Mouse (Mus musculus) thymus, adult 2 months (tissue): ENCODE results near the gene Aff3. TPM values are rescaled to one million over a fixed set of nuclear protein-coding genes. Genes with fewer than 3 reads are reported as not detected.

ENCODE experiments used
- DNase-seq: peaks from one replicate; pipeline ENCODE4 v3.0.0; 2021
- H3K27ac ChIP-seq: fragments of 200-500 bp; 2 replicates; pipeline ENCODE4 v1.5.1; 2012; ENCODE audit warnings: low read length, control low read depth; ENCODE audit not compliant: control insufficient read depth, insufficient read depth
- H3K27me3 ChIP-seq: fragments of 200-500 bp; 2 replicates; pipeline ENCODE4 v1.6.1; 2012; ENCODE audit warnings: mild to moderate bottlenecking, low read length, moderate library complexity, mixed read lengths; ENCODE audit not compliant: control insufficient read depth, insufficient read depth
- H3K36me3 ChIP-seq: fragments of 200-500 bp; 2 replicates; pipeline ENCODE4 v1.6.1; 2012; ENCODE audit warnings: mild to moderate bottlenecking, low read length, moderate library complexity; ENCODE audit not compliant: control insufficient read depth, insufficient read depth
- H3K4me1 ChIP-seq: fragments of 200-500 bp; replicated peaks from 2 replicates; pipeline ENCODE4 v1.6.1; 2012; ENCODE audit warnings: low read length; ENCODE audit not compliant: control insufficient read depth, insufficient read depth
- H3K4me3 ChIP-seq: fragments of 200-500 bp; 2 replicates; pipeline ENCODE4 v1.5.1; 2012; ENCODE audit warnings: mild to moderate bottlenecking, low read length, control low read depth, moderate library complexity; ENCODE audit not compliant: control insufficient read depth, insufficient read depth
- CTCF ChIP-seq: fragments of 200-500 bp; IDR thresholded peaks from 2 replicates; pipeline ENCODE4 v1.5.1; 2012; ENCODE audit warnings: mild to moderate bottlenecking, control low read depth, low read length, moderate library complexity, borderline replicate concordance; ENCODE audit not compliant: control insufficient read depth, poor library complexity, insufficient read depth; ENCODE audit errors: extremely low read depth
- POLR2A ChIP-seq: fragments of 200-500 bp; IDR thresholded peaks from 2 replicates; pipeline ENCODE4 v1.6.1; 2012; ENCODE audit warnings: mild to moderate bottlenecking, low read length, control low read depth, moderate library complexity; ENCODE audit not compliant: control insufficient read depth, poor library complexity, insufficient read depth; ENCODE audit errors: extremely low read depth
- WGBS: fragments of 180-500 bp; shearing (Covaris S2); methylation state at CpG from one replicate; pipeline ENCODE4 v1.1.7; 2018; 5-methylcytosine and 5-hydroxymethylcytosine counted together
- polyA plus RNA-seq: library from polyadenylated mRNA; depleted of rRNA; stranded (reverse); fragments of >200 nt; gene quantifications from 2 replicates; pipeline ENCODE4 v1.2.3, GENCODE M21; 2012

The Aff3 gene
- polyA plus RNA-seq, 1 experiment: 39.6 TPM

DNA sequence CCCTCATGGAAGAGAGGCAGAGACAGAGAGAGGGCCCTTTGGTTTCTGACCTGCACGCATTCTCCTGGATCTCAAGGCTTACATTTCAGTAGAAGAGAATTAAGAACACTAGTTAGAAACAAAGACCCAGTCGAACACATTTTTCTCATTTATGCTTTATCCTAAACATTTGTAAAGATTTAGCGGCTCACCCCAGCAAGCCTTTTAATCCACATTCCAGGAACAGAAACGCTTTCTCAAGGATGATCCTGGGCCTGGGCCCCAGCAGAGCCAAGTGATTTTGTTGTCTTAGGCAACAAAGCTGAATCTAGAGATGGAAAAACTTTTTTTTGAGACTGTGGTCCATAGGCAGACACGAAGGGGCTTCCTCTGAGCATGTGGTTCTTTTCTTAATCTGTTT lies 23.5 kb upstream of the Aff3 start:
- WGBS: 91% methylated on average over 5 of the region's 5 CpGs
- TF ChIP-seq POLR2A (no peak), CTCF (no peak)
- no peaks in the 10 kb centered on the region for H3K27me3 ChIP-seq
- H3K27ac ChIP-seq: no peak overlapping the region
- no peaks in the 10 kb centered on the region for H3K4me1 ChIP-seq
- no peak for DNase-seq
- no peaks in the 10 kb centered on the region for H3K36me3 ChIP-seq
- no peak overlapping the region for H3K4me3 ChIP-seq

DNA sequence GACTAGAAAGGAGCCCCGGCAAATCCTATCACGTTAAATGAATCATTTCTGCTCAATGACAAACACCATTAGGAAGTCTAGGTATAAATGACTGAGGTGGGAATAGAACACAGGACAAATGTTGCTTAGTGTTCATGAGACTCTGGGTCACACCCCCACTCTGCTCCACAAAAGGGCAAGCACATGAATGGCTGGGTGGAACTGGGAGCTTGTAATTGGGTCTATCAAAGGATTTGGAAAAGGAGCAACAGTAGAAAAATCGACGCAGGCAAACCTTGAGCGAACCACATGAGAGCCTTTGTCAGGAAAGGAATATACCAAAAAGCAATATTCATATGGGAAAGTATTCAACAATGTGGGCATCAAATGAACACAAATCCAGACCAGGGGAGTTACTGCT lies 21.0 kb upstream of the Aff3 start:
- DNase-seq: no peak
- Histone ChIP-seq H3K27me3 (no peaks in the 10 kb centered on the region), H3K27ac (no peak overlapping the region), H3K4me3 (no peak overlapping the region), H3K4me1 (no peaks in the 10 kb centered on the region), H3K36me3 (no peaks in the 10 kb centered on the region)
- TF ChIP-seq CTCF (no peak), POLR2A (no peak)
- 97% methylated on average over 5 of the region's 5 CpGs for WGBS

DNA sequence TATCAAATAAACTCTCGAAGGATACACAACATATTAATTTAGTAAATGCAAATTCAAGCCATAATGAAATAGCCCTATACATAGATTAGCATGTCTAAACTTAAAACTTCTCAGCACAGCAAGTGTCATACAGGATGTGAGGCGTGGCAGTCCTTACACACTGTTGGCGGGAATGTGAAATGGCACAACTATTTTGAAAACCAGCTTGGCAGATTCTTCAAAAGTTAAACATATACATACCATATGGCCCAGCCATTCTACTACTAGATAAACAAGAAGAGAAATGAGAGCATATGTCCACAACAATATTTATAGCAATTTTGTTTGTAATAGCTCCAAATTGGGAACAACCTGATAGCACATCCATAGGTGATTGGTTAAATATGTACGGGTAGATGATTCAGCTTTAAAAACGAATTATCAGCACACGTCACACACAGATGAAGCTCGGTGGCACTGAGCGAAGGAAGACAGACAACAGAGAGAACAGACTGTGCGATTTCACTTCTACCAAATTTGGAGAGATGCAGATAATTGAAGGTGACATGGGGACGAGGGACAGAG lies 18.5 kb upstream of the Aff3 start:
- TF ChIP-seq POLR2A (no peak), CTCF (no peak)
- DNase-seq: no peak
- H3K36me3 ChIP-seq: no peaks in the 10 kb centered on the region

DNA sequence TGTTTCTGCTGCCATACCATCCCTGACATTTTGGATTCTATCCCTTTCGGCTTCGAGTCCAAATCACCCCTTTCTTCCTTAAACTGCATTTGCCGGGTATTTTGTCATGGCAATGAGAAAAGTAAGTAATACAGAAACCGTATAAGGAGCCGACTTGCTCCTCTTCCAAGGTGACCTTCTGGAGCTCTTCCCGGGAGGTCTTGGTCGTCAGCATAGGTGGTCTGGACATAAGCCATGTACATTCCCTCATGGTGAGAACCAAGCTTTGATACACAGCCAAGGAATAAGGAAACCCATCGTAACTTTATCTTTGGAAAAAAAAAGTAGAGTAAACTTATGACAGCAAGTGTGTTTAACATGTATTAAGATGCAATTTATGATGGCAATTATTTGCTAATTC lies 15.1 kb upstream of the Aff3 start:
- H3K4me1 ChIP-seq: no peaks in the 10 kb centered on the region
- H3K4me3 ChIP-seq: no peak overlapping the region
- TF ChIP-seq CTCF (no peak), POLR2A (no peak)
- no peaks in the 10 kb centered on the region for H3K27me3 ChIP-seq
- no peak for DNase-seq
- 91% methylated on average over 8 of the region's 8 CpGs for WGBS
- no peaks in the 10 kb centered on the region for H3K36me3 ChIP-seq
- H3K27ac ChIP-seq: no peak overlapping the region

More for the DNA sequence above, 18.5 kb upstream of the Aff3 start:
- WGBS: 94% methylated on average over 10 of the region's 10 CpGs
- H3K4me1 ChIP-seq: no peaks in the 10 kb centered on the region
- no peaks in the 10 kb centered on the region for H3K27me3 ChIP-seq
- H3K4me3 ChIP-seq: no peak overlapping the region
- no peak overlapping the region for H3K27ac ChIP-seq

DNA sequence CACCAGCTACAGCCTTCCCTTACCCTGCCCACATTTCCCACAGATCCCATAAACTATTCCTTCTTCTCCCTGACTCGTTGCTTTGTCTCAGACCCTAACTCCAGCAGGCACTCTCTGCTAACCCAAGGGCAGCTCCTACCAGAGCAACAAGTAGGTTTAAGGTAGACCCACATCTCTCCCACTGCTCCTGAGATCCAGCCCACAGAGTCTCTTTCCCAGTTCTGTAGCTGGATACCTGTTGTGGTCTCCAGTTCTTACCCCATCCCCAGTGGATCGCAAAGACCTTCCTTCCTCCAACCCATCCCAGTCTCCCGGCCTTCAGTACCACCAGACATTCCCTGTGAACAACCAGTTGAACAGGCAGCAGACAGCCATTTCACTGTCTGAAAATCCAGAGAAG lies 7.0 kb upstream of the Aff3 start:
- no peak for DNase-seq
- no peaks in the 10 kb centered on the region for H3K27me3 ChIP-seq
- H3K27ac ChIP-seq: no peak overlapping the region
- TF ChIP-seq CTCF (no peak), POLR2A (no peak)
- H3K4me3 ChIP-seq: no peak overlapping the region
- WGBS: 80% methylated on average over 3 of the region's 3 CpGs
- H3K4me1 ChIP-seq: no peaks in the 10 kb centered on the region
- H3K36me3 ChIP-seq: no peaks in the 10 kb centered on the region

DNA sequence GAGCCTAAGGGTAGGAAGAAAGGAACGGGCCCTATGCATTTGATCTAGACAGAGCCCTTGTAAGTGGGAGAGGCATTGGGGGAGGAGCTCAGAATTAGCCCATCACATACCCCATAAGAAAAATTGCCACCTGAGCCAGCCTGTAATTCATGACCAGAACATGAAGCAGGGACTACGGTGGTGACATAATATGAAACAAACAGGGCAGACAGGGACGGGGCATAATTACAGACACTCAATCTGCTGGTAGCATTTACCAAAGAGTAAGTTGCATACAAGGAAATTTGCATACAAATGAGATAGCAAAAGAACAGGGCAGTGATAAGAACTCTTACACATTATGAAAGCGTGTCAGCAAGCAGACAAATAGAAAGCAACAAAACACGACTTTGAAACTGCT lies 6.3 kb upstream of the Aff3 start:
- no peak overlapping the region for H3K27ac ChIP-seq
- H3K4me1 ChIP-seq: 0 out of 2 replicates have a peak, but pooled peaks cover 2% of the 10 kb centered on the region
- TF ChIP-seq CTCF: no peak
- no peak for DNase-seq
- no peaks in the 10 kb centered on the region for H3K36me3 ChIP-seq
- WGBS: 79% methylated on average over 5 of the region's 5 CpGs
- no peak overlapping the region for H3K4me3 ChIP-seq
- H3K27me3 ChIP-seq: no peaks in the 10 kb centered on the region

DNA sequence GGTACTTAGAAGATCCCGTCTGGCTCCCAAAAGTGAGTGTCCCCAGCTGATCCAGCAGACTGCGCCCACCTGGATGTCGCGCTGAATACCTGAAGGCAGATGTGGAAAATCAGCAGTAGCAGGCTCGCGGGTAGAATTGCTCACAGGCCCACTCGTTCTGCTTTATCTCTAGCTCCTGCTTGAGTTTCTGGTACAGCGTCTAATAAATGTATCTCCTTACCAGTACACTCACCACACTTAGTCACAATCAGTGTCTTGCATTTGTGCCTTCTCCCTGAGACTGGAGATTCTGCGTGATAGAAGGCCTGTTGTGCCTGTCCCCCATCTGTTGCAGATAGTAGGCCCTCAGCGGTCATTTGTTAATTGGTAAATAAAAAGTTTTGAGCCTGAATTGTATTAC lies 3.6 kb upstream of the Aff3 start:
- H3K4me1 ChIP-seq: peaks cover 8% of the 10 kb centered on the region
- no peak overlapping the region for H3K27ac ChIP-seq
- no peak for DNase-seq
- H3K4me3 ChIP-seq: no peak overlapping the region
- H3K27me3 ChIP-seq: no peaks in the 10 kb centered on the region
- WGBS: 98% methylated on average over 10 of the region's 10 CpGs
- TF ChIP-seq POLR2A (no peak), CTCF (no peak)
- H3K36me3 ChIP-seq: no peaks in the 10 kb centered on the region
